Mouse (Mus musculus) adrenal gland, adult 2 months (tissue): Measurements from ENCODE around the gene Dhx38. TPM values are rescaled to one million over a fixed set of nuclear protein-coding genes. Genes with fewer than 3 reads are reported as not detected.
A peak's percentile ranks its signal among the peaks of the same experiment; 100 is the strongest.

Experiments used
- DNase-seq: peaks from one replicate; pipeline ENCODE4 v3.0.0; 2021
- long read RNA-seq: library from polyadenylated mRNA; stranded (forward); transcript quantifications from one replicate; pipeline ENCODE4 v2.0.0, GENCODE M21; 2021
- polyA plus RNA-seq: library from polyadenylated mRNA; depleted of rRNA; stranded (reverse); fragments of >200 nt; gene quantifications from 2 replicates; pipeline ENCODE4 v1.2.3, GENCODE M21; 2012; rRNA removed
- total RNA-seq, 2 experiments: library from RNA; stranded (reverse); gene quantifications; 2 replicates each; pipeline ENCODE4 v1.2.3; 2021

Dhx38 gene
- total RNA-seq (10 to 100 TPM; 22.2 to 23.4 TPM), polyA plus RNA-seq (13.3 and 15.0 TPM in 2 replicates)
- long read RNA-seq, full-length matches to known transcripts = 8 of 19 reads
- long read RNA-seq, partial matches to known transcripts = 4 of 19 reads
- long read RNA-seq, other reads (novel, unspliced or antisense) = 7 of 19 reads

GRCm38 (mm10) chr8:109565498-109566333 is at the start of gene Dhx38, which contains the start of gene Txnl4b:
TSS of gene Dhx38 (minus strand) at chr8:109565861.
TSS of gene Txnl4b (plus strand) at chr8:109565892.
- DNase-seq = peak; percentile 99

DNA sequence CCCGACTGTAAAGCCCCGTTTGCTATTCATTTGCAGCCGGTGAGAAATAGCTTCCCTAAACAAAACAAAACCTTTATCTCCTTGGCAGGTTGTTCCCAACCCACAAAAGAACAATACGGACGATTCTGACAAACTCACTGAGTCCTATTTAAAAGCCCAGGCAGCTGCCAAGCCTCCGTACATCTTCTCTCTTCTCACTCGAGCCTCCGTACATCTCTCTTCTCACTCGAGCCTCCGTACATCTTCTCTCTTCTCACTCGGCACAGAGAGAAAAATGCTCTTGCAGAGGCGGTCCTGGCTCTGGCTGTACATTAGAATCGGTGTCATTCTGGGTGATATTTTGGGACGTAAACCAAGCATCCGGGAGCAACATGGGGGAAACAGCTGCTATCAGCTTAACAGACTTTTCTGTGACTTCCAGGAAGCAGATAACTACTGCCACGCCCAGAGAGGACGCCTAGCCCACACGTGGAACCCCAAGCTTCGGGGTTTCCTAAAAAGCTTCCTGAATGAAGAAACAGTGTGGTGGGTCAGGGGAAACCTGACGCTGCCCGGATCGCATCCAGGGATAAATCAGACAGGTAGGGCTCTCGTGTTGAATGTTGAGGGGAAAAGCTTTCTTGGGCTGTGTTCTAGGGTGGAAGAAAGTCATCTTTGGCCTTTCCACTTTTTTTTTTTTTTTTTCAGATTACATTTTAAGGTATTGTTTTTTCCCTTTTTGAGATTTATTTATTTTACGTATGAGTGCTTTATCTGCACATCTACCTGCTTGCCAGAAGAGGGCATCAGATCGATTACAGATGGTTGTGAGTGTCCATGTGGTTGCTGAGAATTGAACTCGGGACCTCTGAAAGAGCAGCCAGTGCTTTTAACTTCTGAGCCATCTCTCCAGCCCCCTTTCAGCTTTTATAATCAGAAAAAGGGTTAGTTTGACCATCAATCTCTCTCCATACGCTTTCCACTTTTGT is 48.9 kb upstream of the Dhx38 start, which contains the start of gene Pkd1l3:
Gene Pkd1l3 (plus strand): TSS at position 275 of the 968 bp plus-strand sequence.
- DNase-seq = no peak

- DNase-seq = peak; percentile 10
Observed at GRCm38 (mm10) chr8:109609153-109609502, 43.5 kb upstream of the Dhx38 start.

GRCm38 (mm10) chr8:109608271-109609152 is 42.9 kb upstream of the Dhx38 start, which contains the start of gene Dhodh:
TSS of gene Dhodh (minus strand) at chr8:109608673.
- peak; percentile 98 for DNase-seq

- DNase-seq = no peak
Observed at GRCm38 (mm10) chr8:109607650-109608049, 42.0 kb upstream of the Dhx38 start.

DNA sequence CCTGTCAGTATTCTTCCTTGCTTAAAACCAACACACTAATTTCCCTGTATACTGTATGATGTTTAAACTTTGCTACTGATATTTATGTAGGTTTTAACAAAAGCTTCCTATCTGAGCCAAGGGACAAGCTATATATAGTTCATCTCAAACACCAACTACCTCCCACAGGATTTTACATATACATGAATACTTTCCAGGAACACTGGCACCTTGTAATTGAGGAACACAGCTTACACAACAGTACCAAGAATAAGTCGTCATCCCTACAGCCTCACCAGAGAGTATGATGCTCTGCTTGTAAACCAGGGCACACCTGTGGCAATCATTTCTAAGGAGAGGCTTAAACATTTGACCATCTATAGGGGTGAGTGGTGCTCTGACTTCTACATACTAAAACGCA is 41.1 kb upstream of the Dhx38 start:
- DNase-seq = no peak

DNA sequence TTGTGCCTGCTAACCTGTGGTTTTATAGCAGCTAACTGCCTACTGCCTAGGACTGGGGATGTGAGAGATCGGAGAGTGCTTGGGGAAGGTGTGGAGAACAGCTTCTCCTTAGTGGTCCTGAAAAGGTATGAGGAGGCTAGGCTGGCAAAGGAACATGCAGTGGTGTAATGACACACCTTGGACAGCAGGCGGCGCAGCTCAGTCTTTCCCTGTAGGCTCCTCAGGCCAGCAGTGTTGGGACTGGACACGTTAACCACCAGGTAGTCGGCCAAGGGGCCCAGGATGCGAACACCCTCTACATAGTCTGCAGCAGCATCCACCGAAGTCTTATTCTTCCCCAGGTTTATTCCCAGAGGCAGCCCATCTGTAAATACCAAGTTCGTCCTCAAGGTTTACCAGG is 30.2 kb upstream of the Dhx38 start:
- DNase-seq = peak; percentile 28

DNA sequence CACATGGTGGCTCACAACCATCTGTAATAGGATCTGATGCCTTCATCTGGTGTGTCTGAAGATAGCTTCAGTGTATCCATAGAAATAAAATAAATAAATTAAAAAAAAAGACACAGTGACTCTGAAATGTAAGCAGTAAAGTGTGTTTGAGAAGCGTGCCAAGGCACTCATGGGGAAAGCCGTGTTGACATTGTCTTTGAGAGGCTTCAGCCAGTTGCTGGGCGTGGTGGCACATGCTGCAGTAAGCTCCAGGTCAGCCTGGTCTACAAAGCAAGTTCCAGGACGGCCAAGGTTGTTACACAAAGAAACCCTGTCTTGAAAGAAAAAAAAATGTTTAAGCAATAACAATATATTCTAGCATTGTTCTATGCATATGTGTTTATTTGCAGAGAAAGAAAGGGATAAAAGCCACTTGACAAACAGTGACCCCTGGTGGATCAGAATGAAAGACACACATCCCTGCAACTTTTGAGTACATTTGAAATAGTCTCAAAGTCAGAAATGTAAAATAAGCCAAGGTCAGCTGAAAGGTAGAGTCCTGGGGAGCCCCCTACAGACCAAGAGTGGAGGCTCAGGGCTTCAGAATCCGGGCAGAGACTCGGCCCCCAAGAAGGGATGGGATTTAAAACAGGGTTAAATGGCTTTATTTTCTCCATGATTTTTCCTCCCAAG is 27.6 kb upstream of the Dhx38 start:
- no peak for DNase-seq

DNA sequence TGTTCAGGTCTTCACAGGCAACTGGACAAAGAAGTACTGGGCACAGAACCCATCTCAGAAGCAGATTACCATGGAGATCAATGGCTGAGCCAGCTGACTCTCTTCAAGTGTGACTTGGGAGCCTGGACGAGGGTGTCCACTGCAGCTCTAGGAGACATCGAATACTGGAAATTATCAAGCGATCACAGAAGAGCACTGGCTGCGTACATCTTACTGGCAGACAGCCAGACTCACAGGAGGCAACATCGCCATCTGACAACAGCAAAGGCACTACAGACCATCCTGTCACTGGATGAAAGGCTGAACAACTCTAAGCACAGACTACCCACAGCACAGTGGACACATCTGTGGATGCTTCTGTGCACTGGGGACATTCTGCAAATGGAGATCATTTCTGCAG is 26.5 kb upstream of the Dhx38 start:
- no peak for DNase-seq

DNA sequence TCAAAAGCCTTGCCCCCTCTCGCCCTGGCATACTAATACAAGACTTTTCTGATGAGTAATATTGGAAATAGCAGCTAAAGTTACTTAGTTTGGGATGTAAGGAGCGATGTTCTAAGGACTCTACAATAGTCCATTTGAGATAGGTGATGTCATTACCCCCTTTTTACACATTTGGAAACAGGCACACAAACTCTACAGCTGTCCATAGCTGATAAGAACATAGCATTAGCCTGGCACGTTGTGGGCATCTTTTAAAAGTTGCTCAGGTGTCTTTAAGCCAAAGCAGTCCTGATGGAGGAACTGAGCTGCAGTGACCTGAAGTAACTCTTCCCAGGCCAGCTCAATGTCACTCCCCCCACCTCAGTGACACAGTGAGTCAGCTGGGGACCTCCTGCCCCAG is 25.7 kb upstream of the Dhx38 start:
- DNase-seq = no peak

- DNase-seq = no peak
Observed at GRCm38 (mm10) chr8:109590901-109591300, 25.2 kb upstream of the Dhx38 start.

DNA sequence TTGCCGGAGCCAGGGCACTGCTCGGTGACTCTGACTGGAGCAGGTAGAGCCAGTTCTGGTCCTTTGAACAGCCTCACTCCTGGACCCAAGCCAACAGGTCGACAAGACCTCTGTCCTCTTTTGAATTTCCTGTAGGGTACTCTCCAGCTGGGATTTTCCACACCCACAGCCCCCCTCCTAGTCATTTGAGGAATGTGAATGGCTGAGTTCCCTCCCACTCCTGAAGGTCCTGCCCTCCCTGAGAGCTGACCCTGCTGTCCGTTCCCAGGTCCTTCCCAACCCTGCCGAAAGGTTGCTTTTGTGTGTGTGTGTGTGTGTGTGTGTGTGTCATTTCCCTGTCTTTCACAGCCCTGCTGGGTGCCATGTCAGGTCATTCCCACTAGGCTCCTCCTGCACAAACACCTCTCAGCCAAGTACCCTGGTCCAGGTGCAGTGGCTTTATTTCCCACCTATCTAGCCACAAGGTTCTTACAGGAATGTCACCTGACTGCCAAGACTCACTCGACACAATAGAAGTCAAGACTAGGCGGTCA is 21.4 kb upstream of the Dhx38 start:
- DNase-seq = no peak

- DNase-seq = no peak
Observed at GRCm38 (mm10) chr8:109585652-109586051, 20.0 kb upstream of the Dhx38 start.

- DNase-seq = no peak
Observed at GRCm38 (mm10) chr8:109584830-109585229, 19.2 kb upstream of the Dhx38 start.

GRCm38 (mm10) chr8:109584293-109584692 is 18.6 kb upstream of the Dhx38 start:
- DNase-seq = no peak

GRCm38 (mm10) chr8:109578900-109579301 is 13.2 kb upstream of the Dhx38 start, which contains the start of gene Hp:
TSS of gene Hp (minus strand) at chr8:109579172.
- DNase-seq = peak; percentile 55

- DNase-seq = no peak
Observed at GRCm38 (mm10) chr8:109576311-109576710, 10.7 kb upstream of the Dhx38 start.

DNA sequence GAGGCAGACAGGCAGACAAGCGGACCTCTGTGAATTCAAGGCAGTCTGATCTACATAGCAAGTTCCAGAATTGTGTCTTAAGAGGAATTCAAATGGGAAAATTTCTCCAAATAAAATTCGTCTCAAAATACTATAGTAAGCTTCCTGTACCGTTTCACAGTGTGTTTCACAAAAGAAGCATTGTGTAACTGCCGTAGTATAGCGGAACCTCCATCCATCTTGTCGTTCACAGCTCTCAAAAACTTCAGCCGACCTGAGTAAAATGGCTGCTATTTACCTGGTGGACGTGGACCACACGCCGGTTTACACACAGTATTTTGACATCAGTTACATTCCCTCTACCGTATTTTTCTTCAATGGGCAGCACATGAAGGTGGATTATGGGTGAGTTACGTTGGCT is 5.5 kb upstream of the Dhx38 start:
- no peak for DNase-seq

DNA sequence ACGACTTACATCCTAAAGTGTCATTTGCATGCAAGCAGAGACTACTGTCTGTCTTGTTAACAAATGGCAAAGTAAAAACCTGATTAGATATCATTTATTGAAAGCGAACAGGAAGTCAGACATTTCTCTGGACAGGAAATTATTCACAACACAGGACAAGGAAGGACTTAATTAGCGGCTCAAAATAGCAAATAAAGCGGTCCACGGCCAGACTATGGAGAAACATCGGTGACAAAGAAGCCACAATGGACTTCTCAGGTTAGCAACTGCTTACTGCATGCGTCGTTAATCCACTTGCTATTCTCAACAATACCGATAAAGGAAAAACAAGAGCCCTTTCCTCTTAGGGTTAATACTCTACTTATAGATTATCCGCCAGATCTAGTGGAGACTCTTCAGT is 895 bp downstream of the Dhx38 start:
- no peak for DNase-seq

DNA sequence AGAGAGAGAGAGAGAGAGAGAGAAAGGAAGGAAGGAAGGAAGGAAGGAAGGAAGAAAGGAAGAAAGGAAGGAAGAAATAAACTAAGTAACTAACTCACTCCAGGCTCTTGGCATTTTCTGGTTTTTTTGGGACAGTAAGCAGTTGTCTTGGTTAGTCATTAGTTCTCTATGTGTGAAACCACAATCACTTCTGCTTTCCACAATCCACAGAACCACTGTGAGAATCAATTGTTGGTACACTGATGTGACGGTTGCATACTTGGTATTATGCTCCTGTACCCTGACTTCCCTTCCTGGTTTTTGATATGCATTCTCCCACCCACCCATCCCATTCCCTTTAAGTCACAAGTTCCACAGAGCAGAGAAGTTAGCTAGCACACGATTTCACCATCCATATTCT is 1.8 kb downstream of the Dhx38 start:
- DNase-seq = no peak
